Mouse (Mus musculus) left cerebral cortex, adult 8-10 months (tissue): ENCODE measurements around the gene Dip2b. TPM values are rescaled to one million over a fixed set of nuclear protein-coding genes. Genes with fewer than 3 reads are reported as not detected.

ENCODE experiments used
- DNase-seq, 2 experiments: peaks; one replicate each; pipeline ENCODE4 v3.0.0; 2022; ENCODE audit warnings: low spot score in 2 of 2
- total RNA-seq, 4 experiments: library from RNA; stranded (reverse); gene quantifications; 2 replicates each; pipeline ENCODE4 v1.2.4; 2022

Gene Dip2b
- total RNA-seq = 10 to 100 TPM; 61.2 to 64.7 (median 62.8) TPM

DNA sequence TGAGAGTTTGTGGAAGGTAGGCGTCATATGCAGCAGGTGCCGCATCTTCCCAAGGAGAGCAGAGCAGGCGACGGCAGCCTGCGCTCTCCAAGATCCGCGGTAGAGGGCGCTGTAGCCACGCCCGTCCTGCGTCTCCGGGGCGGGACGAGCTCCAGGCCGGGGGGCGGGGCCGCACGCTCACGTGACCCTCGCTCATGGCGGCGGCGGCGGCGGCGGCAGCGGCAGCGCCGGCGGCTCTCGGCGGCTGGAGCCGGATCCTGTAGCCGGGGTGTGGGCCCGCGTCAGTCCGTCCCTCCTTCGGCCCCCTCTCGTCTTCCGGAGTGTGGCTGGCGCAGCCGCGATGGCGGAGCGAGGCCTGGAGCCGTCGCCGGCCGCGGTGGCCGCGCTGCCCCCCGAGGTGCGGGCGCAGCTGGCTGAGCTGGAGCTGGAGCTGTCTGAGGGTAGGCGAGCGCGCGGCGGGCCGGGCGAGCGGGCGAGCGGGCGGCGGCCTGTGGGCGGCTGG lies at the start of gene Dip2b:
TSS of gene Dip2b (plus strand) at position 195 of the 502 bp plus-strand sequence.
- DNase-seq = peak; percentile 88 to 94

- DNase-seq = no peak
Measured at GRCm38 (mm10) chr15:99993100-99993499, 45.4 kb upstream of the Dip2b start.

- DNase-seq = no peak
Measured at GRCm38 (mm10) chr15:99997114-99997804, 41.2 kb upstream of the Dip2b start.

GRCm38 (mm10) chr15:99999390-99999789 lies 39.1 kb upstream of the Dip2b start:
- DNase-seq = no peak

GRCm38 (mm10) chr15:100004677-100005273 lies 33.7 kb upstream of the Dip2b start:
- no peak for DNase-seq

DNA sequence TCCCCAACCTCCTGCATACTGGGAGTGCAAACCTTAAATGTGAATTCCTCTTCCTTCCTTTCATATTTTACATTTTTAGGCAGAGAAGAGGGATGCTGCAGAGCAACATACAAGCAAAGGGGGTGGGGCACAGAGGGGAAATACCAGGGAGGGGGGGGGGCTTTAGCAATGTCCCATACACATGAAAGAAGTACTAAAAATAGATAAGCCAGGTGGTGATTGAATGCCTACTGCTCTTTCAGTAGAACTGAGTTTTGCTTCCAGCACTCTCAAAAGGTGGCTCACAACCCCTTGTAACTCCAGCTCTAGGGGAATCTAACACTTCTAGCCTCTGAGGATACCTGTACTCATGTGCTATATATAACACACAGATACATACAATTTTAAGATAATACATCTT lies 32.3 kb upstream of the Dip2b start:
- no peak for DNase-seq

DNA sequence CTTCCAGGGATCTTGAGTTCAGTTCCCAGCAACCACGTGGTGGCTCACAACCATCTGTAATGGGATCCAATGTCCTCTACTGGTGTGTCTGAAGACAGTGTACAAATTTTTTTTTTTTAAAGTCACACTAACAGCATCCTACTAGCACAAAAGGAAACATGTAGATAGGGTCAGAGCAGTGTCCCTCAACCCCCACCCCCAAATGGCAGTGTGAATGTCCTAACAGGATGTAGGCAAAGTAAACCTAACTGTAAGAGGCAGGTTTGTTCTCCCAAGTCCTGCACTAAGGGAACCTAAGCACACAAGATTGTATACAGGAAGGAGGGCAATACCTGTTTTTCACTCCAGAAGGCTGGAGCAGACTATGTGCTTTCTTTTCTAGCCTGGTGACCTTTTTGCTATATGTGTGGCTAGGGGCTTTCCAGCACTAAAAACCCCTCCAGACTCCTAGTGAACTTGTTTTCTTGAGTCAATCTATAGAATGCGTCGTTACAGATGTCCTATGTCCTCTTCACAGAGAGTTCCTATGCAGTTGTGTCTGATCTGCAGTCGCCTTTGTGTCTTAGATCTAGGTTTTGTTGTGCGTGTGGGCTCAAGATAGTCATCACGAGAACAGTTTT lies 20.1 kb upstream of the Dip2b start:
- DNase-seq = no peak

DNA sequence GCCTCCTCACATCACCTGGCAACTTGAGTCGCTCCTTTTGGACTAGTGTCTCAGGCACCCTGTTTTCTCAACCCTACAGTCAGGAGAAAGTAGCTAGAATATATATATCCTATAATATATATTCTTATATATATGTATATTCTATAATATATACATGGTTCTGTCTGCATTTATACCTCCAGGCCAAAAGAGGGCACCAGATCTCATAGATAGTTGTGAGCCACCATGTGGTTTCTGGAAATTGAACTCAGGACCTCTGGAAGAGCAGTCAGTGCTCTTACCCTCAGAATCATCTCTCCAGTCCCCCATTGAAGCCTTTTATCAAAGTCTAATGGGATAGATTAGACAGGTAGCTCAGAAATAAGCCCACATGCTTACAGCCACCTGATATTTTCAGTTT lies 17.3 kb upstream of the Dip2b start:
- no peak for DNase-seq

- DNase-seq = peak in 1 of 2 experiments; percentile 19
Measured at GRCm38 (mm10) chr15:100022923-100023322, 15.5 kb upstream of the Dip2b start.

- peak in 1 of 2 experiments; percentile 30 for DNase-seq
Measured at GRCm38 (mm10) chr15:100025076-100025834, 13.2 kb upstream of the Dip2b start.

DNA sequence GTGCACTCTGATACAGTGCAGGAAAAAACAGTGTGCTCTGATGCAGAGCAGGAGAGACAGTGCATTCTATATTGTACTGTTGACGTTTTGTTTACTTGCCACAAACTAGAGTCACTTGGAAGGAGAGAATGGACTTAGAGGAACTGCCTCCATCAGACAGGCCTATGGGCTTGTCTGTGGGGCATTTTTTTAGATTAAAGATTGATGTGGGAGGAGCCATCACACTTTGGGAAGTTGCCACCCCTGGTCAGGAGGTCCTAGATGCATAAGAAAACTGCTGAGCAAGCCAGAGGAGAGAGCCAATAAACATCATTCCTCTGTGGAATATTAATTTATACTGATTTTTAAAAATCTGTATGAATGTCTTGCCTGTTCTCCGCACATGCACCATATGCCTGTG lies 10.3 kb upstream of the Dip2b start:
- DNase-seq = no peak

GRCm38 (mm10) chr15:100029497-100029896 lies 9.0 kb upstream of the Dip2b start:
- DNase-seq = peak in 1 of 2 experiments; percentile 36

GRCm38 (mm10) chr15:100029900-100030299 lies 8.6 kb upstream of the Dip2b start:
- DNase-seq = peak in 1 of 2 experiments; percentile 39

GRCm38 (mm10) chr15:100032546-100032945 lies 5.9 kb upstream of the Dip2b start:
- DNase-seq = no peak

- DNase-seq = peak; percentile 39 to 49
Measured at GRCm38 (mm10) chr15:100039001-100039701, 687 bp downstream of the Dip2b start.

DNA sequence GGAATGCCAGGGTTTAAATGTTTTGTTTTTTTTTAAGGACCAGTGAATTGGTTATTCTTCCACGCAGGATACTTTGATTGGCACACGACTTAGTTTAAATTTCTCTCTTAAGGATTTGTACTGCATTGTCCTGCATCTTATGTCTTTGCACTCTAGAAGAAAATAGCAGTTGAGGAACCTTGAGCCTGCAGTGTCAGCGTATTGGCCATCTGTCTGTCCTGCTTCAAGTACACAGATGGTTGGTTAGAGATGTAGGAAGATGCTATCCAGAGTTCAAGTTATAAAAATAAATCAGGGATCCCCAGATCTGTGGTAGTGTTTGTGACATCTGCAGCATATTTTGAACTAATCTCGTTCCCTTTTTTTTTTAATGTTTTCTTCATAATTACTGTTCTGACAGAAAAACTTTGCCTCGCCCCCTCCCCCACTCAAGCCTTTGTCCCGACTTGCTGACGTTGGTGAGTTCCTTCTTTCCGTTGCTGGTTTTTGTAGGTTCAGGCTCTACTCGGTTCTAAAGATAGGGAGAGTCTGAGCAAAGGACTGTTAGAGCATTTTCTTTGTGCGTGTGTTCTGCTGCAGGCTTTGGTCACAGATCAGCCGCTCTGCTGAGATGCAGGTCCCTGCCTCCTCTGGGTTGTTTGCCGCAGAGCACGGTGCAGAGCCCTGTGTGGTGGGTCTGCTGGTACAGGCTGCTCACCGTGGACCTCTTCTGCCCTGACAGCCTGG lies 2.2 kb downstream of the Dip2b start:
- no peak for DNase-seq

- no peak for DNase-seq
Measured at GRCm38 (mm10) chr15:100041267-100042047, 3.0 kb downstream of the Dip2b start.

DNA sequence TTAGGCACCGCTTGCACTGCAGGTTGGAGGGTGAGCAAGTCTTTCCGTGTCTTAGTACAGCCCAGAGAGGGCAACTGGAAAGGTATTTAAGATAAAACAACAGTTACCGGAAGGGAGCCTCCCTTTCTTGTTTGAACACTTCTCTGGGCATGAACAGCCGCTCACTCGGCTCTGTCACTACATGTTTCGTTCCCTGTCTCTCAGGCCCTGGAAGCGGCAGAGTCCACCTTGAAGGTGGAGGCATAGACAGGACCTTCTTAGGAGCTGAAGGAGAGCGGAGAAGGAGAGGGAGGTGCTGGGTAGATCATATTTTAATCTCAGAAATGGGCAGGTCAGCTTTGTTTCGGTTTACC lies 3.6 kb downstream of the Dip2b start:
- DNase-seq = no peak

- DNase-seq = peak in 1 of 2 experiments; percentile 41
Measured at GRCm38 (mm10) chr15:100045576-100045975, 7.1 kb downstream of the Dip2b start.
